Mouse (Mus musculus) ES-Bruce4 (cell line): ENCODE results near the gene Crat. TPM values are rescaled to one million over a fixed set of nuclear protein-coding genes. Genes with fewer than 3 reads are reported as not detected.

Experiments used
- H3K27ac ChIP-seq: 2 replicates; pipeline ENCODE4 v1.5.1; 2012; ENCODE audit warnings: low read length, inconsistent platforms; ENCODE audit not compliant: insufficient read depth
- H3K27me3 ChIP-seq: 2 replicates; pipeline ENCODE4 v1.6.1; 2012; ENCODE audit warnings: mild to moderate bottlenecking, low read length, inconsistent platforms; ENCODE audit not compliant: control insufficient read depth, poor library complexity, insufficient read depth, severe bottlenecking
- H3K36me3 ChIP-seq: 2 replicates; pipeline ENCODE4 v1.6.1; 2012; ENCODE audit warnings: inconsistent platforms, mild to moderate bottlenecking, low read length, moderate library complexity; ENCODE audit not compliant: control insufficient read depth, poor library complexity, insufficient read depth, severe bottlenecking
- H3K4me1 ChIP-seq: one replicate; pipeline ENCODE4 v1.8.1; 2011; ENCODE audit warnings: low read length; ENCODE audit not compliant: control insufficient read depth, insufficient read depth
- H3K4me3 ChIP-seq: 2 replicates; pipeline ENCODE4 v1.5.1; 2011; ENCODE audit warnings: low read depth, mild to moderate bottlenecking, low read length
- H3K9ac ChIP-seq: 2 replicates; pipeline ENCODE4 v1.6.1; 2012; ENCODE audit warnings: low read depth, mild to moderate bottlenecking, inconsistent platforms; ENCODE audit not compliant: poor library complexity, severe bottlenecking
- H3K9me3 ChIP-seq: replicated peaks from 2 replicates; pipeline ENCODE4 v1.6.1; 2012; ENCODE audit warnings: mild to moderate bottlenecking, low read length, inconsistent platforms; ENCODE audit not compliant: control insufficient read depth, poor library complexity, insufficient read depth, severe bottlenecking
- CTCF ChIP-seq: IDR thresholded peaks from one replicate; pipeline ENCODE4 v1.8.1; 2011; ENCODE audit warnings: low read depth, low read length
- EP300 ChIP-seq: IDR thresholded peaks from 2 replicates; pipeline ENCODE4 v1.6.1; 2011; ENCODE audit warnings: low read depth, low read length; ENCODE audit not compliant: insufficient read depth
- POLR2A ChIP-seq: IDR thresholded peaks from one replicate; pipeline ENCODE4 v1.8.1; 2011; ENCODE audit warnings: low read length; ENCODE audit not compliant: insufficient read depth
- polyA plus RNA-seq: library from polyadenylated mRNA; stranded (reverse); fragments of >200 nt; gene quantifications from 2 replicates; pipeline ENCODE4 v1.2.4, GENCODE M21; 2011; ENCODE audit warnings: low read depth; ENCODE audit not compliant: missing spikeins, insufficient read depth, insufficient read length

Gene Crat
- polyA plus RNA-seq, 1 experiment = 8.9 TPM

DNA sequence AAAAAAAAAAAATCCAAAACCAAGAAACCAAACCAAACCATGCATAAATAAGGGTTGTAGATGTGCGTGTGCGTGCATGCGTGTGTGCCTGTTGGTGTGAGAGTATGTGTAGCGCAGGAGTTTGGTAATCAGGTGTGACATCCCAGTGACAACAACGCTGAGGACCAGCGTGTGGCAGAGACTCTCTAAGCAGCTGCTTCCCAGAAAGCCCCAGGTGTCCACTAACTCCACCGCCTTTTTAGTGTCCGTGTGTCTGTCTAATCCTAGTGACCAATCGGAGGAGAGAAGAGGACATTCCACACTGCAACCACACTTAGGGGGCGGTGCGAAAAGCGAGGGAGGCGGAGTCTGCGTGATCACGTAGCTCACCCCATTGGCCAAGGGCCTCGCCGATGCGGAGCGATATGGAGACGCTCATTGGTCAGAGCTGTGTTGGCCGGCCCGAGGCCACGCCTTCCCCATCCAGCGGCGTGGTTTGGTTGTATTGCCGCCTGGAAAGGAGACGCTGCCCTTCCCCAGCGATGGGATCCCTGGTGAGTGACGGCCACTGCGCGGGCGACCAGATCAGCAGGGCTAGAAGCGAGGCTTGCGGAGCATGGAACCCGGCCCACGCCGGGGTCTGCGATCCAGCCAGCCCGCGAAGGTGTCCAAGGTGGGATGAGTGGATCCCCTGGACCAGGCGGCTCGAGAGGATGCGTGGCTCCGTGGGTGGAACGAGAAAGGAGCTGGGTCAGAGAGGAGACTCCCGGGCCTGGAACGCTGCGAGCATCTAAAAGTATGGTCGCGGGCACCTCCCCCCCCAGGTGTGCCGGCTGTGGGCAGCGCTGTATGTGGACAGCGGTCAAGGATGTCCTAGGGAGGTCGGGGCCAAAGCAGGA lies 51.6 kb downstream of the Crat start, which contains the start of gene Miga2:
Miga2 (plus strand) TSS at position 461 of the 878 bp plus-strand sequence.
- Histone ChIP-seq H3K9ac (peak within 1 kb of the TSS; percentile 69), H3K27ac (no peak within 1 kb of the TSS), H3K4me1 (no peaks in the 10 kb centered on the region), H3K4me3 (peak within 1 kb of the TSS; percentile 78), H3K36me3 (peaks cover 3% of the 10 kb centered on the region; the same call in 1 of the 2 replicates), H3K9me3 (no peaks in the 10 kb centered on the region), H3K27me3 (no peaks in the 10 kb centered on the region)
- TF ChIP-seq POLR2A = peak; percentile 80
- TF ChIP-seq CTCF = no peak

DNA sequence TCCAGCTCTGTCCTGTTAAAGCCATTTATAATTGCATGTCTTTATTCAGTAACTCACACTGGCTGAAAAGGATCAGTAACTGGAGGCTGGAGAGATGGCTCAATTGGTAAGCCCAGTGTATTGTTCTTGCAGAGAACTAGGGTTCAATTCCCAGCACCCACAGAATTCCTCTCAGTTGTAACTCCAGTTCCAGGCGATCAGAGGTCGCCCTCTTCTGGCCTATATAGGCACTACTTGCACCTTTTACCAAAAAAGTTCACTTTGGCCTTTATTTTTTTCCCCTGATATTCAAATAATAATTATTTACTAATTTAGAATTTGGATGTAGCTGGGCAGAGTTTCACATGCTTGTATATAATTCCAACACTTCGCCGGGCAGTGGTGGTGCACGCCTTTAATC lies 52.7 kb downstream of the Crat start:
- H3K4me3 ChIP-seq = no peak overlapping the region
- no peaks in the 10 kb centered on the region for H3K4me1 ChIP-seq
- H3K9ac ChIP-seq = no peak overlapping the region
- no peaks in the 10 kb centered on the region for H3K36me3 ChIP-seq
- no peaks in the 10 kb centered on the region for H3K27me3 ChIP-seq
- no peaks in the 10 kb centered on the region for H3K9me3 ChIP-seq
- H3K27ac ChIP-seq = no peak overlapping the region
- TF ChIP-seq POLR2A = no peak
- no peak for TF ChIP-seq CTCF
- no peak for TF ChIP-seq EP300

DNA sequence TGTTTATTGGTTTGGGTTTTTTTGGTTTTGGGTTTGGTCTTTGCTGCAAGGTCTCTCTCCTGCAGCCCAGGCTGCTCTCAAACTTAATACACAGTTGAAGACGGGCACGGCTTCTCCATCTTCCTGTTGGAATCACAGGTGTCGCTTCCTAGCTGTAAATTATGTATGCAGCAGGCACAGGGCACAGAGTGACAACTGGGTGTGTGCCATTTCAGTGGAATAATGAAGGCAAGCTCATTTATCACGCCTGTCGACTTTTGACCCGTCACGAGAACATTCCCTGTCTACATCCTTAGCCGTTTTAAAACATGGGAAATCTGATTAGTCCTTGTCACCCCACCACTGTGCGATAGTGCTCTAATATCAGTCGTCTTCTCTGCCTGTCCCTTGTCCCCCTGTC lies 55.0 kb downstream of the Crat start:
- Histone ChIP-seq H3K4me1 (peaks cover 3% of the 10 kb centered on the region), H3K4me3 (no peak overlapping the region), H3K27me3 (no peaks in the 10 kb centered on the region)

DNA sequence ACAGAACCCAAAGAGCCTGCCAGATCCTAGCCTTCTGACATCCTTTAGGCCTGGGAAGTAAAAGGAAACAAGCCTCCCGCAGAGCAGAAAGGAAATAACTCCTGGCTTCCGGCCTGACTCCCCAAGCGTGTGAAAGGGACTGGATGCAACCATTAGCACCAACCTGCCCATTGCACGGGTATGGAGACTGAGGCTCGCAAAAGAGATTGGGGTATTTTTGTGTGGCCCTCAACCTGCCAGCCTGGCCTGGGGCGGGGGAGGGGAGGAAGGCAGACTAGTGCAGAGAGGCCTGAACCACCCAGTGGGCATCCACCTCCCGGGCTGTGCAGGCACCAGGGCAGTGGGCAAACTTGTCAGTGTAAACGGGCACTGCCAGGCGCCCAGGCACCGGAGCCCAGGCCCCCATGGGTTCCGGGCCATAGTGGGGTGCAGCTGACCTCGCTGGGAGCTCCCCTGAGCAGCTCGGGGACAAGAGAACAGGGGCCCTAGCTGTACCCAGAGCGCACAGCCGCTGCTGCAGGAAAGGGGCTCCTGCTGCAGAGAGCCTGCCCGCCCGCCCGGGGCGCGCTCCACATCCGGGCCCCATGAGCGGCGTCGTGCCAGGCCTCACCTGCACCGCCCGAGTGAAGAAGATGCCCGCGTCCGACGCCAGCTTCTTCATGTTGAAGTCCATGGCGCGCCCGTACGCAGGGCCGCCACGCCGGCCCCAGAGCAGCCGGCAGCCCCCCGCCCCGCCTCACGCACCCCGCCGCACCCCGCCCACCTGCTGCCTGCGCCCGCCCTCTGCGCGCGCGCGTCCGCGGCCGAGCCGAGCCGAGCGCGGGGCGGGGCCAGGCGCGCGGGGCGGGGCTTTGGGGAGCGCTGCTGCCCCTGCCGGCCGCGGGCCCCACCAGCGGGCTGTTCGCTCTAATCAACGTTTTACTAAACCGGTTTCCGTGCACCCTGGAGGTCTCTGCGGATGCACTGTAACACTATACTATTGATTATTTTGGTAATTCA lies 56.8 kb downstream of the Crat start, which contains the start of gene Sh3glb2:
Sh3glb2 (minus strand) TSS at position 805 of the 999 bp plus-strand sequence.
- peaks cover 3% of the 10 kb centered on the region for H3K4me1 ChIP-seq
- H3K4me3 ChIP-seq = peak within 1 kb of the TSS; percentile 51
- H3K27ac ChIP-seq = no peak within 1 kb of the TSS
- no peaks in the 10 kb centered on the region for H3K36me3 ChIP-seq
- H3K9ac ChIP-seq = peak within 1 kb of the TSS; percentile 60
- TF ChIP-seq CTCF = no peak
- no peak for TF ChIP-seq POLR2A
- no peak for TF ChIP-seq EP300
- no peaks in the 10 kb centered on the region for H3K9me3 ChIP-seq
- H3K27me3 ChIP-seq = no peaks in the 10 kb centered on the region

More for the DNA sequence above, 55.0 kb downstream of the Crat start:
- H3K9me3 ChIP-seq = no peaks in the 10 kb centered on the region
- H3K36me3 ChIP-seq = no peaks in the 10 kb centered on the region
- no peak overlapping the region for H3K27ac ChIP-seq
- no peak overlapping the region for H3K9ac ChIP-seq
- TF ChIP-seq POLR2A (no peak), EP300 (no peak), CTCF (no peak)

- peak overlapping the region; percentile 51 for H3K4me3 ChIP-seq
- no peaks in the 10 kb centered on the region for H3K9me3 ChIP-seq
- no peak overlapping the region for H3K27ac ChIP-seq
- no peaks in the 10 kb centered on the region for H3K27me3 ChIP-seq
- H3K9ac ChIP-seq = peak overlapping the region; percentile 60
- TF ChIP-seq POLR2A (no peak), EP300 (no peak), CTCF (no peak)
- H3K36me3 ChIP-seq = no peaks in the 10 kb centered on the region
- H3K4me1 ChIP-seq = peaks cover 3% of the 10 kb centered on the region
Measured at GRCm38 (mm10) chr2:30357552-30358510, 57.8 kb downstream of the Crat start.
